Mouse (Mus musculus) midbrain, postnatal 0 days (tissue): ENCODE data around the gene Pcnx2. TPM values are rescaled to one million over a fixed set of nuclear protein-coding genes. Genes with fewer than 3 reads are reported as not detected.

Source experiments
- ATAC-seq: fragments of 200-750 bp; cut with Nextera tagmentation; 2 replicates; pipeline ENCODE4 v1.8.0; 2017; ENCODE audit warnings: moderate number of reproducible peaks, mild to moderate bottlenecking, moderate TSS enrichment, moderate library complexity; ENCODE audit not compliant: low FRiP score
- DNase-seq: peaks from one replicate; pipeline ENCODE4 v3.0.0-alpha.2; 2015; ENCODE audit warnings: low spot score
- H3K27ac ChIP-seq: fragments of 300-500 bp; sonication (generic); 2 replicates; pipeline ENCODE4 v1.5.1; 2014; ENCODE audit warnings: low read depth, mild to moderate bottlenecking, low read length, mixed read lengths
- H3K27me3 ChIP-seq: fragments of 300-500 bp; sonication (generic); 2 replicates; pipeline ENCODE4 v1.6.1; 2014; ENCODE audit warnings: low read length, control low read depth, mixed read lengths; ENCODE audit not compliant: insufficient read depth
- H3K36me3 ChIP-seq: fragments of 300-500 bp; sonication (generic); 2 replicates; pipeline ENCODE4 v1.6.1; 2014; ENCODE audit warnings: low read length, control low read depth, mixed read lengths; ENCODE audit not compliant: insufficient read depth
- H3K4me1 ChIP-seq: fragments of 300-500 bp; sonication (generic); 2 replicates; pipeline ENCODE4 v1.6.1; 2014; ENCODE audit warnings: mild to moderate bottlenecking, control low read depth, antibody characterized with exemption, low read length, mixed read lengths; ENCODE audit not compliant: insufficient read depth
- H3K4me2 ChIP-seq: fragments of 300-500 bp; sonication (generic); 2 replicates; pipeline ENCODE4 v1.6.1; 2014; ENCODE audit warnings: low read depth, mild to moderate bottlenecking, low read length, mixed read lengths; ENCODE audit not compliant: poor library complexity, severe bottlenecking
- H3K4me3 ChIP-seq: fragments of 300-500 bp; sonication (generic); 2 replicates; pipeline ENCODE4 v1.5.1; 2014; ENCODE audit warnings: low read depth, mild to moderate bottlenecking, low read length, moderate library complexity
- H3K9ac ChIP-seq: fragments of 300-500 bp; sonication (generic); replicated peaks from 2 replicates; pipeline ENCODE4 v1.6.1; 2014; ENCODE audit warnings: mild to moderate bottlenecking, low read length, moderate library complexity, mixed read lengths; ENCODE audit not compliant: poor library complexity, severe bottlenecking
- H3K9me3 ChIP-seq: fragments of 300-500 bp; sonication (generic); 2 replicates; pipeline ENCODE4 v1.6.1; 2016; ENCODE audit warnings: low read length, control low read depth
- CTCF ChIP-seq: IDR thresholded peaks from 2 replicates; pipeline ENCODE4 v1.5.1; 2016; ENCODE audit warnings: antibody characterized with exemption, mild to moderate bottlenecking
- WGBS: fragments of 180-500 bp; shearing (Covaris S2); extraction: QIAGEN DNeasy Blood & Tissue Kit; methylation state at CpG from one replicate; pipeline ENCODE4 v1.1.7; 2014; 5-methylcytosine and 5-hydroxymethylcytosine counted together
- polyA plus RNA-seq: library from polyadenylated mRNA; unstranded; fragments of >200 nt; fragmentation: Nextera tagmentation; extraction: Ambion mirVana; gene quantifications from 2 replicates; pipeline ENCODE4 v1.2.1, GENCODE M21; 2015
- total RNA-seq: library from RNA; depleted of rRNA; stranded (reverse); fragments of >200 nt; gene quantifications from 2 replicates; pipeline ENCODE4 v1.2.3, GENCODE M21; 2014

Pcnx2 gene
- total and polyA plus RNA-seq, 2 experiments from 2014 or later: 3.2 to 16.4 TPM

GRCm38 (mm10) chr8:125887549-125887948 is 10.6 kb downstream of the Pcnx2 start:
- Histone ChIP-seq H3K9me3 (no peaks in the 10 kb centered on the region), H3K27ac (no peak overlapping the region), H3K4me1 (no peaks in the 10 kb centered on the region), H3K4me3 (no peak overlapping the region), H3K36me3 (peaks cover 60% of the 10 kb centered on the region), H3K27me3 (no peaks in the 10 kb centered on the region), H3K9ac (no peak overlapping the region), H3K4me2 (no peak overlapping the region)
- ATAC-seq (no peak), DNase-seq (no peak)
- TF ChIP-seq CTCF: no peak
- whole genome bisulfite sequencing: 95% methylated on average over 9 of the region's 9 CpGs

DNA sequence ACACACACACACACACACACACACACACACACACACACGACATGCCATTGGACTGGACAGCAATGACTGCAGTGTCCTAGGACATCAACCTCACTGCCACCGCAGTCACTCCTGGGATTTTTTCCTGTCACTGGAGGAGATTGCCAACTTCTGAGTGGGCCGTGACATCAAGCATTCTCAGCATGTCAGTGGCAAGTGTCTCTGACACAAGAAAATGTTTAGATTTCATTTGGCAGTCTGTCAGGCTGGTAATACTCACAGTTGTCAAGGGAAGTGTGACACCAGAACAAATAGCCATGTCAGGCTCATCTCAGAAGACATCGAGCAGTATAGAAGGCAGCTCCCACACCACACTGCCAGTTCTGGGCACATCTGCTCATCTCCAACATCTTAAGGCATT is 17.7 kb downstream of the Pcnx2 start:
- Histone ChIP-seq H3K4me3 (no peak overlapping the region), H3K27ac (no peak overlapping the region), H3K9ac (no peak overlapping the region), H3K4me1 (no peaks in the 10 kb centered on the region), H3K36me3 (peaks cover 27% of the 10 kb centered on the region), H3K27me3 (no peaks in the 10 kb centered on the region), H3K9me3 (no peaks in the 10 kb centered on the region), H3K4me2 (no peak overlapping the region)
- no peak for TF ChIP-seq CTCF
- DNase-seq: no peak
- no peak for ATAC-seq
- 62% methylated on average over 3 of the region's 4 CpGs for WGBS

DNA sequence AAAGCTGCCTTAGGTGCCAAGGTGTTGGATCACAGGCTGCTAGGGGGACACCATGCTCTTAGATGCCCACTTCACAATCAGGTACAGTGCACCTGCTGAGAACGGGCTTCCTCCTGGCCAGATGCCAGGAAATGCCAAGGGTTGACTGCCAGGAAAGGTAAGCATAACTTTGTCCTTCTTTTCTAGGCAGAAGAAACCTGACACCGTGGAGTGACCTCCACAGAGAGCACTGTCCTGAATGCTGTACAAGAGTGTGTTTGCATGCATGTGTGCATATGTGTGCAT is 24.9 kb downstream of the Pcnx2 start:
- no peaks in the 10 kb centered on the region for H3K4me1 ChIP-seq

DNA sequence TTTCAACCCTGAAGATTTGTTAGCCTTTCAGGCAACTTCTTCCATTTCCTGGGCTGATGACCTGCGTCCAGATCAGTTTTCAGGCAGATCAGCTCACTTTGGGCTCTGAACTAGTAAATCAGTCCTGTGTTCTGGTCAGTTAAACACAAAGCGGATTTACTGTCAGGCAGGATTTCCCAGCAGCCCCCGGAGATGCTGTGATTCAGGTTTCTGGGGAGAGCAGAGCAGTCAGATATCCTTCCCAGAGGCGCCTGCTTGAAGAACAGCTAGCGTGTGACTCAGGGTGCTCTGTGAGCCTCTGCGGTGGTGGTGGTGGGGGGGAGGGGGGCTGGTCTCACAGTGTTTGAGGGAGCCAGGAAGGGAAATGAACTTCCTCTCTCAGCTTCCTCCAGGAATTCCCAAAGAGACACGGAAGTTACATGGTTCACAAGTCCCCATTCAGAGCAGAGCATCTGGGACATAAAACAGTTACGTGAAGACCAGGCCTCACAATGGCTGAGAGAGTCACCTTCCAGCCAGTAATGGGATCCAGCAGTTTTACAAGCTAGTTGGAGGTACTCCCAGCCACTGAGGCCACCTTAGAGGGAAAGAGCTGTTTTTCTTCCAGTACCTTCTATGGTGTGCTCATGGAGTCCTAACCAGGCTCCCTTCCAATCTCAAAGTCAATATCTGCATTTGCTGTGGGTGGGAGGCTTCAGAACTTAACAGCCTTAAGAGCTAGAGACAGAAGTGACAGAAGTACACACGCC is 25.4 kb downstream of the Pcnx2 start:
- no peak for TF ChIP-seq CTCF
- H3K4me1 ChIP-seq: no peaks in the 10 kb centered on the region
- no peak overlapping the region for H3K4me3 ChIP-seq
- no peak for ATAC-seq
- no peak overlapping the region for H3K4me2 ChIP-seq
- H3K36me3 ChIP-seq: peaks cover 17% of the 10 kb centered on the region
- WGBS: 64% methylated on average over 9 of the region's 9 CpGs
- no peaks in the 10 kb centered on the region for H3K9me3 ChIP-seq
- no peak overlapping the region for H3K27ac ChIP-seq
- H3K9ac ChIP-seq: no peak overlapping the region
- no peaks in the 10 kb centered on the region for H3K27me3 ChIP-seq
- no peak for DNase-seq

More for the DNA sequence above, 24.9 kb downstream of the Pcnx2 start:
- ATAC-seq (no peak), DNase-seq (no peak)
- 84% methylated on average over 2 of the region's 2 CpGs for WGBS
- Histone ChIP-seq H3K27ac (no peak overlapping the region), H3K9ac (no peak overlapping the region), H3K4me3 (no peak overlapping the region), H3K27me3 (no peaks in the 10 kb centered on the region), H3K9me3 (no peaks in the 10 kb centered on the region), H3K4me2 (no peak overlapping the region), H3K36me3 (peaks cover 16% of the 10 kb centered on the region)
- no peak for TF ChIP-seq CTCF

GRCm38 (mm10) chr8:125870821-125871321 is 27.2 kb downstream of the Pcnx2 start:
- H3K9ac ChIP-seq: no peak overlapping the region

DNA sequence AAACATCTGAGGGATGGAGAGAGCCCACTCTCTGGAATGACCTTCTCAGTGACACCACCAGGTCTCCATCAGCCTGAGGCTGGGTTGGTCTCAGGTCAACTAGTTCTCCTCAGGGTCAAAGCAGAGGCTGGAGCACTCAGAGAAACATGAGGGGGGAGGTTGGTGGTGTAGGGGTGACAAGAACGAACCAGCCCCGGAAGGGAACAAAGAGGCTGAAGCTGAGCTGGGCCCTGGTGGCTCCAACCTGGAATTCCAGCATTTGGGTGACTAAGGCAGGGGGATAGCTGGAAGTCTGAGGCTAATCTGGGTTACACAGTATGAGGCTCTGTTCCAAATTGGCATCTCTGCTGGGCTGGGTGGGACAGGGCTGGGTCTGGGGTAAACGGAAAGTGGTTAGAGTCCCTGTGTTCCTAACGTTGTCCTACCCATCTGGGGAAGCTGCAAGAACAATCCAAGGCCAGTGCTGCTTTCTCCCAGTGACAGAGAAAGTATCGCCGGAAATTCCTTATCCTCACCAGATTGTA is 27.9 kb downstream of the Pcnx2 start:
- Histone ChIP-seq H3K4me1 (no peaks in the 10 kb centered on the region), H3K9me3 (no peaks in the 10 kb centered on the region), H3K9ac (no peak overlapping the region), H3K4me3 (no peak overlapping the region), H3K27me3 (no peaks in the 10 kb centered on the region), H3K4me2 (no peak overlapping the region), H3K36me3 (peaks cover 21% of the 10 kb centered on the region), H3K27ac (0 out of 2 replicates have a peak overlapping the region, but pooled peaks have one; percentile 8)
- no peak for TF ChIP-seq CTCF
- DNase-seq (no peak), ATAC-seq (peak; percentile 41; the same call in 1 of the 2 replicates)
- 23% methylated on average over 6 of the region's 6 CpGs for WGBS

More at GRCm38 (mm10) chr8:125870821-125871321, 27.2 kb downstream of the Pcnx2 start:
- Histone ChIP-seq H3K9me3 (no peaks in the 10 kb centered on the region), H3K36me3 (peaks cover 15% of the 10 kb centered on the region), H3K27me3 (no peaks in the 10 kb centered on the region), H3K4me2 (no peak overlapping the region), H3K4me3 (no peak overlapping the region), H3K4me1 (no peaks in the 10 kb centered on the region), H3K27ac (0 out of 2 replicates have a peak overlapping the region, but pooled peaks have one; percentile 8)
- peak; percentile 82 for ATAC-seq
- peak; percentile 95 for TF ChIP-seq CTCF
- 2% methylated on average over 7 of the region's 7 CpGs for WGBS
- peak; percentile 82 for DNase-seq
